Mouse (Mus musculus) adrenal gland, adult (tissue): ENCODE measurements around the gene Inka2.

Experiments
- DNase-seq, 2 experiments: peaks; one replicate each; pipeline ENCODE4 v3.0.0; 2022 to 2023; ENCODE audit warnings: low spot score in 1 of 2; ENCODE audit not compliant: inconsistent age in 2 of 2

The Inka2 gene

GRCm38 (mm10) chr3:105704031-105705008 lies at the start of gene Inka2:
Gene Inka2 (plus strand): TSS chr3:105704599.
- DNase-seq = peak; percentile 90 to 94

DNA sequence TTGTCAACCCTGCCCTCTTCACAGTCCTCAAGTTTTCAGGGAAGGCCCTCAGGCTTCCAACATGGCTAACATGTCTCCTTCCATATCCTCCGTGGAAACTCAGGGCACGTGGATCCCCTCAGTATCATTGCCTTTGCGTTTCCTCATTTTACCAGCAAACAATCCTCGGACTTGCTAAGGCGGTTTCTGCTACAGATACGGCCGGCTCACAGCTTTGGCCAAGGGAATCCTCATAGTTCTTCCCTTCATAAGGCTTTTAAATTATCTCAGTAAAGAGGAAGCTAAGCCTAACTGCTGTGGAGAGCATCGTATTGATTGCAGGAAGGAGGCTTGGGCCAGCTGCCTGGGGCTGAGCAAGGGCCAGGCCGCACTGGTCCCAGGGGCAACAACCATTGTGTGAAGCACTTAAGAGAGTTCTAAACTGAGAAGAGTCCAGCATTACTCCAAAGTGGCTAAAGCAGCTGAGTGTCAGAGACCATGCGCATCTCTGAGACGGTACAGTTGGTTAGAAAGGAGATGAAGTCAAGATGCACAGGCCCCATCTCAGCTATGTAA lies 49.3 kb upstream of the Inka2 start:
- DNase-seq = no peak

GRCm38 (mm10) chr3:105660530-105660929 lies 43.9 kb upstream of the Inka2 start:
- DNase-seq = no peak

DNA sequence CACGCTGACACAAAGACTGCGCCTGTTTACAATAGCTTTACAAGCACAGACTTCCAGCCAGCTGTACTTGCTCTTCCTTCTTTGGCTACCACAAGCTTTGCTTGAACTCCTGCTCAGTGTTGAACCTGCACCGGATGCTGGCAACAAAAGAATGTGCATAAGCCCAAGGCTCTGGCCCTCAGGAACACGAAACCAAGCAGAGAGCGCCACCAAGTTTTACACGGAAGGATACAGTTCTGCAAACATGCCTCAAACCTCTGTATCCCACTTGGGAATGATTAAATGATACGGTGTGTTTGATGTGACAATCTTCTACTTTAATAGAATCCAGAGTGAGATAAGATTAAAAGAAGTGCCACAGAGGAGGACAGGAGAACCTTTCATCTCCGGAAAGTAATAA lies 41.4 kb upstream of the Inka2 start:
- DNase-seq = no peak

- DNase-seq = no peak
Observed at GRCm38 (mm10) chr3:105665105-105665765, 39.2 kb upstream of the Inka2 start.

GRCm38 (mm10) chr3:105666996-105667523 lies 37.3 kb upstream of the Inka2 start:
- no peak for DNase-seq

- no peak for DNase-seq
Observed at GRCm38 (mm10) chr3:105668161-105668560, 36.2 kb upstream of the Inka2 start.

DNA sequence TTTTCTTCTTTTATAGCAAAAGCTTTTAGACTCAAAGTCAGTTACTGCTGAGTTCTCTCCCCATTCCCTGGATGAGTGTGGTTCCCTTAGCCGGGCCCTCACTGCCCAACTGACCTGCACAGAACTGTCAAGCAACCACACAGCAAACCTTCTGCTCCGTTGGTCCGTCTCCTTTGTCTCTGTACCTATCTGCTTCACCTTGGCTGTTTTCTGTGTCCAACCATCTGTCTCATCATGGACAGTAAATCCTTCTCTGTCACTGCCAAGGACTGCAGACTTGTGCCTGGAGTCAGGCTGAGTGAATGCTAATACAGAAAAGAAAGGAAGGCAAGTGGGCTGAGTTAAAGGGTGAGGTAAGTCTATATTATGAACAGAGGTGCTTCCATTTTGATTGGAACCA lies 34.6 kb upstream of the Inka2 start:
- no peak for DNase-seq

GRCm38 (mm10) chr3:105670801-105671200 lies 33.6 kb upstream of the Inka2 start:
- DNase-seq = no peak

GRCm38 (mm10) chr3:105674595-105675218 lies 29.7 kb upstream of the Inka2 start:
- peak; percentile 66 to 92 for DNase-seq

GRCm38 (mm10) chr3:105675932-105676331 lies 28.5 kb upstream of the Inka2 start:
- no peak for DNase-seq

GRCm38 (mm10) chr3:105680346-105680745 lies 24.1 kb upstream of the Inka2 start:
- DNase-seq = no peak

DNA sequence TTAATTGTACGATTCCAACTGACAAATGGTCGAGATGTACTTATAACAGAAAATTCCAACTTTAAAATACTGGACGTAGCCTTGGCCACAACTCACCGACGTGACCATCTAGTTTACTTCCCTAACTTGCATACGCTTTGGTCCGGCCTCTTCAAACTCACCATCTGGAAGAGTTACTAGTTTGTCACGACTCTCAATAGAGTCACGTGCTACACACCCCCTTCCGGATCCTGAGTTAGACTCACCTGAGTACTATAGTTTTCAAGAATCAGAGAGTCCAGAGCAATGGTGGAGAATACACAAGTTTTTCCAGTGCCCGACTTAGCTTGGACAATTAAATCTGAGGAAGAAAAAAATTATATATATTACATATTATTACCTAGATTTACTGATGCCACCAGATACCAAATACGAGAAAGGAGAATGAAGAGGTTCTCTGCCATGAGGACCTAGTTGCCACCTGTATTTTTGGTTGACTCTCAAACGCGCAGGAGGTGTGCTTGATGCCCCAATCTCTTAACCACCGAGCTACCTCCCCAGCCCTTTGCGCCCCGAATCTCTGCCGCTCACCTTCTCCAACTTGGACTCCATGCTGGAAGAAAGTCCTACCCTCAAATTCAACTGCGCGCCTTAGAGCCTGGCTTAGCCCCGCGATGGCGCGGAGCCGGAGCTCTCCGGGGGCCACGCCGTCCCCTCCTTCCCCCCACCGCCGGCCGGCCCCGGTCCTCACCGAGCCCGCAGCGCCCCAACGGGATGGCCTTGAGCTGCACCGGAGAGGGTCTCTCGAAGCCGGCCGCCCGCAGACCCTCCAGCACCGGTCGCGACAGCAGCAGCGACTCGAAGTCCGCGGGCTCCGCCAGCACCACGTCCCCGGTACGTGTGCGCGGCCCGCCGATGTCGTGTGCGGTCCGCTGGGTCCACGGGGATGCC lies 17.7 kb upstream of the Inka2 start:
- peak in 1 of 2 experiments; percentile 47 for DNase-seq

DNA sequence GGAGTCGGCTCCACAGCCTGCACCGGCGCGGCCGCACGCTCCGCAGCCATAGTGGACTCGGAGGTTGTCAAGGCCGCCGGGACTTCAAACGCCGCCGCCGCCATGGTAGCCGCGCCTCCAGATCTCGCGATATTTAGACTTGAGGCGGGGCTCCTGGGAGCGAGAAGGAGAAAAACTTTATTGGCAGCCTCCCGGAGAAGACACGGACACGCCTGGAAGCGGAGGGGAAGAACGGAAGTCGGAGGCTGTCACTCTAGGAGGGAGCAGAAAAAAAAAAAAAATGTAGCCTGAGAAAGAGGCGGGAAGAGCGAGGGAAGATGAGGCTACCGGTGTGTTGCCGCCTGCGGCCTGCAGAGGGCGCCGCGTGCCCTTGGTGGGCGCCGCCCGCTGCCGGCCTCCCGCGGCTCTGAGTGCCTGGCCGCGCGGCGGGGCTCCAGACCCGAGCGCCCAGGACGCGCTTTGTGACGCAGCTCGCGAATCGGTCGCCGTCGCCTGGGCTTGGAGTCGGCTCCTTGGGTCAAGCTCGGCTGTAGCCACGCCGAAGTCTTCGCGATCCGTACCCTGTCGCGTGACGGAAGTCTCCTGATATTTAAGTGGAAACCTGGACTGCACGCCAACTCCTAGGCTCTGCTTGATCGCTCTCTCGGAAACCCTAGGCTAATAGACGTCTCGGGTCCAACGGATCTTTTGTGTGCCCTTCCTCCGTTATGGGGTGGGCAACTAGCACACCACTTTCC lies 16.9 kb upstream of the Inka2 start, which contains the start of gene Ddx20:
TSS of gene Ddx20 (minus strand) at position 251 of the 737 bp plus-strand sequence.
- peak; percentile 96 to 98 for DNase-seq

GRCm38 (mm10) chr3:105688536-105688935 lies 15.9 kb upstream of the Inka2 start:
- no peak for DNase-seq

DNA sequence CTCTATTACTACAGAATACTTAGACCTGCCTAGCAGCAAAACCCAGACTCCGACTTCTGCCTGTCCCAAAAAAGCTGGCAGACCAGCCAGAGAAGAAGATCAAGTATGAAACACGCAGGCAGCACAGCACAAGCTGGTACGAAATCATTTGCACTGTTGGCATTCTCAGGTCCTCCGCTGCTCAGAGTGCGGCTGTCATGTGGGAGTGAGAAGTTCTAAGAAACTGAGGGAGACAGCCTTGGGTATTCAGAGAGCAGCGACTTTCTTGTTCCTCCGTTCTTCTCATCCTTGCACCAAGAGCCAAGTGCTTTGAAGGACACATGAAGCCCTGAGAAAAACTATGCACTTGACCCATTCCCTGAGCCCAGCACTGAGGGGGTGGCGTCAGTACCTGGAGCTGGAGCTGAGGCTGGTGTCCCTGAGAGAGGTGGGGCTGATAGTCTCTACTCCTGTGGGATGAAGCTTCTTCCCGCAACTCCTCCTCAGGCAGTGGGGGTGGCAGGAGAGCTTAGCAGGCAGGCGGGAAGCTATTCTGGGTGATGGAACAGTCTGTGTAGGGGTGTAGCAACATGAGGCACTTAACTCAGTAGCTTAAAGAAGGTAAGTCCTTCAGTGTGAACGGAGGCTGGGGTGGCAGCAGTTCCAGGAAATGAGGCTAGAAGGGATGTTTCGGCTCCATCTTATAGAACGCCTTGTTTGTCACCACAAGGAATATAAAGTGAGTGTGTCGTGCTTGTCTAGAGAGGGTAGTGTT lies 10.9 kb upstream of the Inka2 start:
- no peak for DNase-seq

GRCm38 (mm10) chr3:105695476-105696386 lies 8.7 kb upstream of the Inka2 start:
- peak; percentile 37 to 75 for DNase-seq
